Mouse (Mus musculus): ENCODE results near the gene Smoc1. TPM values are rescaled to one million over a fixed set of nuclear protein-coding genes. Genes with fewer than 3 reads are reported as not detected.
A peak's percentile ranks its signal among the peaks of the same experiment; 100 is the strongest.

Gene Smoc1
- polyA plus RNA-seq, 1 experiment from 2014 or later: 7.7 TPM

DNA sequence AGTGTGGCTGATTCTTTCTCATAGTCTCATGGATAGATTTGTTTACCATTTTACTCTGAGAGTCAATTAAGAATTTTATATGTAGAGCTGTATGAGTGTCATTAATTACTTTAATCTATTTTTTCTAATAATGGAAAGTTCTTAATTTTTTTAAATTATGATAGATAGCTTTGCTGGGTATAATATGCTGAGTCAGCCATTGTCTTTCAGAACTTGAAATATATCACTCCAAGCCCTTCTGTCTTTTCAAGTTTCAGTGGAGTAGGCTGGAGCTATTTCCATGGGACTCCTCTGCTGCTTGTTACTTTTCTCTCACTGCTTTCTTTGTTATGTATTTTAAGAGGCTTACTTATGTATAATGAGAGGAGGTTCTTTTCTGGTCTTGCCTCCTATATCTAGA lies 93.7 kb downstream of the Smoc1 start:
- H3K4me1 ChIP-seq: no peaks in the 10 kb centered on the region
- no peaks in the 10 kb centered on the region for H3K36me3 ChIP-seq
- H3K9ac ChIP-seq: no peak overlapping the region
- H3K4me3 ChIP-seq: no peak overlapping the region
- no peaks in the 10 kb centered on the region for H3K27me3 ChIP-seq
- H3K4me2 ChIP-seq (replicated peaks): no peak overlapping the region
- H3K27ac ChIP-seq: no peak overlapping the region
- no peak for ATAC-seq (ENCODE audit: low FRiP score, low read depth)
- H3K9me3 ChIP-seq: no peaks in the 10 kb centered on the region

DNA sequence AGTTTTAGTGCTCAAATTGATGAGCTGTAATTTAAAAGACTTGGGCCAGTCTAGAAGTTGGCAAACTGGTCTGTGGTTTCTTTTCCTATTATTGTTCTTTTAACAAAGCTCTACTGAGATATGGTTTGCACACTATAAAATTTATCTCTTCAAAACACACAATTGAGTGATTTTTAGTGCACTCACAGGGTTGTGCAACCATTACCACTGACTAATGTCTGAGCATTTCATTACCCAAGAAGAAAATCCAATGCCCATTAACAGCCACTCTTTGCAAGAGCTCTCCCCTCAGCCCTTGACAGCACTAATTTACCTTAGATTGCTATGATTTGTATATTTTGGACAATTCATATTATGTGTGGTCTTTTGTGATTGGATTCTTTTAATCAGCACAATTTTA lies 97.2 kb downstream of the Smoc1 start:
- no peaks in the 10 kb centered on the region for H3K27me3 ChIP-seq
- ATAC-seq (ENCODE audit: low FRiP score, low read depth): no peak
- no peak overlapping the region for H3K9ac ChIP-seq
- no peak overlapping the region for H3K4me3 ChIP-seq
- no peaks in the 10 kb centered on the region for H3K36me3 ChIP-seq
- H3K9me3 ChIP-seq: no peaks in the 10 kb centered on the region
- no peaks in the 10 kb centered on the region for H3K4me1 ChIP-seq
- H3K27ac ChIP-seq: no peak overlapping the region
- H3K4me2 ChIP-seq (replicated peaks): no peak overlapping the region

DNA sequence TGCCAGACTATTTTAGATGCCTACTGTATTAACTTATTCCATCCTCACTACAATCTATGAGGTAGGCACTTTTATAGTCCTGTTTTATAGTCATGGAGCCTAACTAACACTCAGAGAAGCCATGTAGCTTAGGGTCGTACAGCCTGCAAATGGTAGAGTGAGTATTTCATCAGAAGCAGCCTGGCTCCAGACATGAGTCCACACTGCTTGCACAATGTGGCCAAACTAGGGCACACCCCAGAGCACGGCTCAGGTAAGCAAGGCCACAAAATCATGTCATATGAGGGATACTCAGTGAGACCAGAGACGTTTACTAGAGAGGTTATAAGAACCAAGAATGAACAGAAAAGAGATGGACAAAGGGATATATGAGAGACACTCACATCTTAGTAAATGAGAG lies 100.2 kb downstream of the Smoc1 start:
- Histone ChIP-seq H3K4me2 (replicated peaks) (no peak overlapping the region), H3K27ac (no peak overlapping the region), H3K36me3 (no peaks in the 10 kb centered on the region), H3K27me3 (no peaks in the 10 kb centered on the region), H3K9ac (no peak overlapping the region), H3K9me3 (no peaks in the 10 kb centered on the region), H3K4me3 (no peak overlapping the region), H3K4me1 (no peaks in the 10 kb centered on the region)
- no peak for ATAC-seq (ENCODE audit: low FRiP score, low read depth)
- WGBS: 79% methylated on average over 3 of the region's 3 CpGs

DNA sequence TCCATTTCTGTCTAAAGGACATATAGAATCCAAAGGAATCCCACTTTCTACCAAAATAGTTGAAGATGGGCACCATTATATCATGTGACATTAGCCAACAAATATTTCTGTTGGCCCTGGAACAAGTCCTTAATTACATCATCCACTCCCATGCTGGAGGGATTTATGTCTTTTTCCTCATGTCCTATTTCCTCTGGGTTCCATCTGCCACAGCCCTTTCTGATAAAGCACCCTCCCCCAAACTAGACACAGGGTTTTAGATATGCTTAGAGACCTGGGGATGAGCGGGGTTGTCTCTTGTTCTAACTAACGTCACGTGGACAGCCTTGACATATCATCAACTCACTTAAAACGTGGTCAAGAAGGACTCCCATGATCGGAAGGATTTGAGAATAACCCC lies 102.1 kb downstream of the Smoc1 start:
- Histone ChIP-seq H3K27ac (no peak overlapping the region), H3K27me3 (no peaks in the 10 kb centered on the region), H3K4me1 (peaks cover 4% of the 10 kb centered on the region; the same call in 1 of the 2 replicates), H3K9me3 (no peaks in the 10 kb centered on the region), H3K9ac (no peak overlapping the region), H3K4me2 (replicated peaks) (no peak overlapping the region), H3K36me3 (no peaks in the 10 kb centered on the region), H3K4me3 (no peak overlapping the region)
- 88% methylated on average over 5 of the region's 5 CpGs for WGBS
- ATAC-seq (ENCODE audit: low FRiP score, low read depth): no peak

DNA sequence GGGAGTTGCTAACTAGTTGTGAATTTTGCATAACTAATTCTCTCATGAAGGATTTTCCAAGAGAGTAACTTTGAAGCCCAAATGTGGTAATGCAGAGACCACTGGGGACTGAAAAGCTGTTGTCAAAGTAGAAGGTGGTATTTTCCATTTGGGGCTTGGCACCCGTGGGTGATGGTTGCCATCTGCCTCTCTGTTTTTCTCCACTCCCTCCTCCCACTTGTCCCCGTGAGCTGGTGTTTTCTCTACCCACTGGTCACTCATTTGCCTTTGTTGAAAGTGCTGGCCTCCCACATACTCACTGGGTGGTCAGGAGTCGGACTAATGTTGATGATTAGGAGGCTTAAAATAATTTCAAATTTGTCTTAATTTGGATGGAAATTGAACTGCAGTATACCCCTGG lies 104.1 kb downstream of the Smoc1 start:
- no peak overlapping the region for H3K4me2 ChIP-seq (replicated peaks)

DNA sequence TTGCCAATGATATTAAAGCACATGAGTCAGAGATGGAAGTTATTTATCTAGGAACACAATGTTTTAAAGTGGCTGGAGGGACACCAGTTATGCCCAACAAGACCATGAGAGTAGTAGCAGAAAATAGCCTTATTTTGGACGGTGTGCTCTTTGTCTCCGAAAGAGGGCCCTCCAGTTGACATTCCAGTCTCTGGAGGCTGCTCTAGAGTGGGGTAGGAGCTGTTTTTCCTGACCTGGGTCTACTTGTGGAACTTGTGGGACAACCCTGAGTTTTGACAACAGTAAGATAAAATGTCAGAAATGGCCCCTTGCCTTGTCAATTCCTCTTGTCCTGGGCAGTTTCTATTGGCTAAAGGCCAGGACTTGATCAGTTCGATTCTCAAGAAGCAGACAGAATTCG lies 104.5 kb downstream of the Smoc1 start:
- Histone ChIP-seq H3K4me1 (peaks cover 9% of the 10 kb centered on the region; the same call in 1 of the 2 replicates), H3K27ac (no peak overlapping the region), H3K4me2 (replicated peaks) (no peak overlapping the region), H3K27me3 (no peaks in the 10 kb centered on the region), H3K9ac (no peak overlapping the region), H3K4me3 (no peak overlapping the region), H3K9me3 (no peaks in the 10 kb centered on the region), H3K36me3 (no peaks in the 10 kb centered on the region)
- ATAC-seq (ENCODE audit: low FRiP score, low read depth): no peak
- WGBS: 80% methylated on average over 4 of the region's 4 CpGs

More for the DNA sequence above, 104.1 kb downstream of the Smoc1 start:
- H3K4me3 ChIP-seq: no peak overlapping the region
- no peak for ATAC-seq (ENCODE audit: low FRiP score, low read depth)
- 54% methylated on average over 3 of the region's 3 CpGs for WGBS
- no peak overlapping the region for H3K27ac ChIP-seq
- peaks cover 9% of the 10 kb centered on the region; the same call in 1 of the 2 replicates for H3K4me1 ChIP-seq
- H3K27me3 ChIP-seq: no peaks in the 10 kb centered on the region
- no peak overlapping the region for H3K9ac ChIP-seq
- H3K36me3 ChIP-seq: no peaks in the 10 kb centered on the region
- H3K9me3 ChIP-seq: no peaks in the 10 kb centered on the region

DNA sequence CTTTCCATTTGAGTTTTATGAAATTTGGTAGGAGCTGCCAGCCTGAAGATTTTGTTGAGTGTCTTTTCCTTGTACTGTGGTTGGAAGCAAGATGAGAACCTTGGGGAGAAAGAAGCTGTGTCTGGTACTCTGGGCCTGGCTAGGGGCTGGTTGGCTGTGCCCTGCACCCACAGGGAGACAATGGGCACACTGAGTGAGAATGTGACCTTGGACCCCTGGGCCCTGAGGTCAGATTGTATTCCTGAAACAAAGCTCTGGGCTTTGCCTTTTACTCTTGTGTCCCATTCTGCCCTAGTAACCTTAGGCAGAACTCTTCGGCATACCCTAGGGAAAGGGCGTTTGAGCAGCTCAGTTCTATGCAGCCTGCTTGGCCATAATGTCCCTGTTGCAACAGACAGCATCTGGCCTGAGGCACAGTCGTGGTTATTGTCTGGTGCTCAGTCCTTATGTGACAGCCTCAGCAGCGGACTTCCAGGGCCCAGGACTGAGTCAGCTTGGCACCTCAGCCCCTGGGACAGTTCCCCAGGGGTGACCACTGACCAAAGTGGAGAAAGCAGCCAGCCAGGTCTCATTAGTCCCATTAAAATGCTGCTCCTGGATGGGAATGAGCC lies 106.6 kb downstream of the Smoc1 start:
- Histone ChIP-seq H3K9me3 (no peaks in the 10 kb centered on the region), H3K27ac (no peak overlapping the region), H3K9ac (no peak overlapping the region), H3K36me3 (no peaks in the 10 kb centered on the region), H3K4me2 (replicated peaks) (no peak overlapping the region), H3K4me1 (peaks cover 9% of the 10 kb centered on the region; the same call in 1 of the 2 replicates), H3K27me3 (no peaks in the 10 kb centered on the region), H3K4me3 (no peak overlapping the region)
- WGBS: 47% methylated on average over 4 of the region's 4 CpGs
- no peak for ATAC-seq (ENCODE audit: low FRiP score, low read depth)

DNA sequence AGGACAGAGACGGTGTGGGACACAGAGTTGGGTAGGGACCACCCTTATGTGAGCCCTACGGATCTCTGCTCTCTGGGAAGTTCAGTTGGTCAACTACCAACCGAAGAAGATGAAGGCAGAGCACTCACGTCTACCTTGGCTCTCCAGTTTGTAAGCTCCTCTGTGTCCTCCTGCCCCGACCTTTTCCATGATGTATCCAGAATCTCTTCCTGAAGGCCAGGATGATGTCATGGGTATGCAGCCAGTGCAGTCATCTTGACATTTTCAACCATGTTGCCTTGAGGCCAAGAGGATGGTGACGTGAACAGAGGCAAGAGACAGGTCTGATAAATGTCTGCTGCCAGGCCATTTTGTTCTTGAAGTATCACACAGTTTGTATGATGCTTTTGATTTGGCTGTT lies 111.6 kb downstream of the Smoc1 start:
- no peak overlapping the region for H3K27ac ChIP-seq
- H3K4me2 ChIP-seq (replicated peaks): no peak overlapping the region
- H3K9ac ChIP-seq: no peak overlapping the region
- no peak overlapping the region for H3K4me3 ChIP-seq
- no peaks in the 10 kb centered on the region for H3K36me3 ChIP-seq
- H3K9me3 ChIP-seq: no peaks in the 10 kb centered on the region
- H3K27me3 ChIP-seq: no peaks in the 10 kb centered on the region
- WGBS: 90% methylated on average over 6 of the region's 6 CpGs
- peaks cover 30% of the 10 kb centered on the region for H3K4me1 ChIP-seq
- ATAC-seq (ENCODE audit: low FRiP score, low read depth): no peak

DNA sequence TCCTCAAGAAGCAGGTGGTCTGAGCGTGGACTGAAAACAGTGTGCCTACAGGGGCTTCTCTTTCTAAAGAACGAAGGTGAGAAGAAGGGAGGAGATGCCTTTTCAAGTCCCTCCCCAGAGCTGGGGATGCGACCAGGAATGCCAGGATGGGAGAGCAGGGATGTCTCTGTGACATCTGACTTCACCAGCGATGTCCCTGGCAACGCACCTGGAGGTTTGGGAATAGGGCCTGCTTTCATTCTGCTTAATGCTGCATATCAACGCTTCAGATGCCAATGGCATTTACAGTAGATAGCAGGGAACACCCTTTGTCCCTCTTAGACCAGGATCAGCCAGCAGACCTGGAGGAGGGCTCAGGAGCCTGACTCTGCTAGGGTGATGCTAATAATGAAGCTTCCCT lies 112.9 kb downstream of the Smoc1 start:
- Histone ChIP-seq H3K9me3 (no peaks in the 10 kb centered on the region), H3K4me1 (peaks cover 21% of the 10 kb centered on the region), H3K4me3 (no peak overlapping the region), H3K4me2 (replicated peaks) (no peak overlapping the region), H3K27ac (no peak overlapping the region), H3K36me3 (no peaks in the 10 kb centered on the region), H3K9ac (no peak overlapping the region), H3K27me3 (no peaks in the 10 kb centered on the region)
- WGBS: 93% methylated on average over 6 of the region's 6 CpGs
- no peak for ATAC-seq (ENCODE audit: low FRiP score, low read depth)

DNA sequence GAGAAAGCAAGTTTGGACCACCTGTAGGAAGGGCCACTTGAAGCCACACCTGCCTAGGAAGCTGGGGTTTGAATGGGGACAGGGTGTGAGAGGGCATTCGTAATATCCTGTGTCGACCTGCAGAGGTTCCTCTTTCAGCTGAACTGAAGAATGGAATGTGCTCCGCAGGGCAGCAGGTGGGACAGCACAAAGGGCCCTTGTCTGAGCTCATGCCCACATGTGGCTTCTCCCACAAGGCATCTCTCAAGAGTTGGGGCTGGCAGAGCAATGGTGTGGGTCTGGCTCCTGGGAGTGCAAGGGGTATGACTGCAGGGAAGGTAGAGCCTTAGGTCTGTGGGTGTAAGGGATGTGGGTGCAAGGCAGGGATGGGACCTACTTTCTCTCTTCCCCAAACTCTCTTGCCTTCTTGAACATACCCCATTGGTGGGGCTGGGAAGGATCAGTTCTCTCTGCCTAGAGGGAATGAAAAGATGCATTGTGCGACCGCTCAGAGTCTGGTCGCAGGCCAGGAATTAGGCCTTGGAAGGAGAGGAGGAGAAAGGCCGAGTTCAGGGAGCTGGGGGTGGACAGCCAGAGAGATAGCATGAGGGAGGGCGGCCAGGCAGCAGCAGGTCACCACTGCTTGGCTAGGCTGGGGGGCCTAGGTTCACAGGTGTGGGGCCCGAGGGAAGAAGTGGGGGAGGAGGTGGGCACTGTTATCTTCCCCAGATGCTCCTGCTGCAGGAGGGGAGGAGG lies 114.2 kb downstream of the Smoc1 start:
- ATAC-seq (ENCODE audit: low FRiP score, low read depth): peak; percentile 52
- Histone ChIP-seq H3K4me1 (peaks cover 21% of the 10 kb centered on the region), H3K9ac (peak overlapping the region; percentile 25; the same call in 1 of the 2 replicates), H3K27me3 (no peaks in the 10 kb centered on the region), H3K27ac (peak overlapping the region; percentile 75), H3K36me3 (no peaks in the 10 kb centered on the region), H3K4me2 (replicated peaks) (peak overlapping the region; percentile 11; the same call in 1 of the 2 replicates), H3K9me3 (no peaks in the 10 kb centered on the region), H3K4me3 (no peak overlapping the region)
- 24% methylated on average over 9 of the region's 9 CpGs for WGBS

DNA sequence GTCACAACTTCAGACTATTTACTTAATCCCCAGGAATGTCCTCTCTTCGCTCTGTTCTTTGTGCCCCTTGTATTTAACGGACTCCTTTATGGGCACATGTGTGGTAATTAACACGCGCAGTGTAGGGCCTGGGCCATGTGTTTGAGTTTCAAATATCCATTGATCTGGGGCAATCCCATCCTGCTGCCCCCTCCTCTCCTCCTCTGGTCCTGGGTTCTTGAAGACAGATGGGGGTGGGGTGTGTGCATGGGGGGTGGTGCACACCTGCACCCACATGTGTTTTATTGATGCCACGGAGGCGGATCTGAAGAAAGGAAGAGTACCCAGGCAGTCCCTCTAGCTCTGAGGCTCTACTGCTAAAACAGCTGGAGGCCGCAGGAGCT lies 114.7 kb downstream of the Smoc1 start:
- H3K4me3 ChIP-seq: no peak overlapping the region
- peak overlapping the region; percentile 11; the same call in 1 of the 2 replicates for H3K4me2 ChIP-seq (replicated peaks)
- no peaks in the 10 kb centered on the region for H3K27me3 ChIP-seq
- 4% methylated on average over 7 of the region's 7 CpGs for WGBS
- no peaks in the 10 kb centered on the region for H3K36me3 ChIP-seq
- ATAC-seq (ENCODE audit: low FRiP score, low read depth): peak; percentile 73
- no peaks in the 10 kb centered on the region for H3K9me3 ChIP-seq
- peak overlapping the region; percentile 25; the same call in 1 of the 2 replicates for H3K9ac ChIP-seq
- peaks cover 21% of the 10 kb centered on the region for H3K4me1 ChIP-seq
- H3K27ac ChIP-seq: peak overlapping the region; percentile 75

DNA sequence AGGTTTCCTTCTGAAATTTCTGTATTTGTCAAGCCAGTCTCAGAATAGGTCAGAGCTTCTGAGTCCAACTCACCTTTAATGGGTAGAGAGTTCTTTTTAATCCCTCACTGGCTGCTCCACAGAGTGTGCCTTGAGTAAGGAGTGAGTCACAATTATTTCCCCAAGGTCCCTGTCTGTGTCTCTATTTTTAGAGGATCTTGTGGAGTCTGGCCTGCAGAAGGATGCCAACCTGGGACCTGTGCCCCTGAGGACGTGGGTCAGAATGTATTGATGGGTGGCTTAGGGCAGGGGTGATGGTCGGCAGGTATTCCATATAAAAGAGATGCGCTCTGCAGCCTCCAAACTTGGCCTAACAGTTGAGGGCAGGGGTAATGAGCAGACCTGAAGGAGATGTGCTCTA lies 115.6 kb downstream of the Smoc1 start:
- no peak overlapping the region for H3K9ac ChIP-seq
- no peak for ATAC-seq (ENCODE audit: low FRiP score, low read depth)
- H3K9me3 ChIP-seq: no peaks in the 10 kb centered on the region
- WGBS: 88% methylated on average over 3 of the region's 3 CpGs
- H3K27ac ChIP-seq: no peak overlapping the region
- H3K4me1 ChIP-seq: peaks cover 25% of the 10 kb centered on the region
- H3K27me3 ChIP-seq: no peaks in the 10 kb centered on the region
- no peak overlapping the region for H3K4me3 ChIP-seq
- H3K36me3 ChIP-seq: no peaks in the 10 kb centered on the region
- H3K4me2 ChIP-seq (replicated peaks): no peak overlapping the region

DNA sequence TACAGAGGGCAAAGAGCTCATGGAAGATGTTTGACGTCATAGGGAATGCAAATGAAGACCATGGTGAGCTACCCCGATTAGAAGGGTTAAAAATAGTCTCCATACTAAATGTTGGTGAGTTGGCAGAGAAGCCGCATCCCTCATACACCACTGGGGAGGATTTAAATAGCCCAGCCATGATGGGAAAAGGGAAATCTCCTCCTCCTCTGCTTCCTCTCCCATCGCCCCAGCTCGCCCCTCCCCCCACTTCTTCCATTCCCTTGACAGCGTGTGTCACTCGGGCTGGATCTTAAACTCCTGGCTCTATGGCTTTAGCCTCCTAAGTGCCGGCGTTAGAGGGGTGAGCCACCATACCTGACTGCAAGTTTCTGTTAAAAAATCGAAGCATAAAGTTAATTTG lies 117.6 kb downstream of the Smoc1 start:
- H3K9ac ChIP-seq: no peak overlapping the region
- H3K9me3 ChIP-seq: no peaks in the 10 kb centered on the region
- H3K4me1 ChIP-seq: peaks cover 25% of the 10 kb centered on the region
- no peaks in the 10 kb centered on the region for H3K27me3 ChIP-seq
- H3K4me2 ChIP-seq (replicated peaks): no peak overlapping the region
- no peak for ATAC-seq (ENCODE audit: low FRiP score, low read depth)
- H3K4me3 ChIP-seq: no peak overlapping the region
- H3K36me3 ChIP-seq: no peaks in the 10 kb centered on the region
- H3K27ac ChIP-seq: no peak overlapping the region
- 65% methylated on average over 10 of the region's 10 CpGs for WGBS

Measured in limb, embryonic 13.5 days (tissue).